8 mouse cellular contexts compared by ENCODE assay signal in the genomic region with DNA sequence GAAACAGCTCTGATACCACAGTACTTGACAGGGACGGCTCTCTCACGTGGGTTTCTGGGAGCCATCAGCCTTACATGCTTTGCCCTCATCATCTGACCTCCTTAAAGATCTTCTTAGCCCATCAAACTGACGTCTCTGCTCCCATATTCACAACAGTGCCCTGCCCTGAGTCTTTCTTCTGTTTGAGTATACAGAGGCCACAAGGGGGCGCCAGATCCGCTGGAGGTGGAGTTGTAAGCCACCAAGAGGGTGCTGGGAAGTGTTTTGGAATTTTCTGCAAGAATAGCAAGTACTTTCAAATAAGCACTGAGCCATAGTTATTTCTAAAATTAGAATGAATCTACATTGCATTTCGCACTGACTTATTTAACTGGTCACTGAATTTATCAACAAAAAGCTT. TPM values are rescaled to one million over a fixed set of nuclear protein-coding genes. Genes with fewer than 3 reads are reported as not detected.
A peak's percentile ranks its signal among the peaks of the same experiment; 100 is the strongest.
DNase-seq lines count a peak whose midpoint lies in the region; ATAC-seq and TF ChIP-seq lines count a peak whose summit lies in the region.

No protein-coding gene starts in this region.

- TF ChIP-seq EP300 in liver, embryonic 14.5 days (IDR thresholded peaks at IDR 0.05; ENCODE audit: low read depth) = no peak

- H3K36me3 ChIP-seq in midbrain, embryonic 14.5 days (ENCODE audit: control insufficient read depth, insufficient read depth, low read length) = no peaks in the 10 kb centered on the region
- no peaks in the 10 kb centered on the region for H3K36me3 ChIP-seq in midbrain, embryonic 11.5 days (ENCODE audit: control insufficient read depth, insufficient read depth, low read length)
- no peaks in the 10 kb centered on the region for H3K36me3 ChIP-seq in liver, embryonic 14.5 days (replicated peaks; ENCODE audit: control insufficient read depth, insufficient read depth, low read depth)

- H3K4me3 ChIP-seq in midbrain, embryonic 14.5 days (replicated peaks; ENCODE audit: low read depth, low read length) = no peak overlapping the region
- no peak overlapping the region for H3K4me3 ChIP-seq in midbrain, embryonic 11.5 days (ENCODE audit: low read depth, low read length)
- H3K4me3 ChIP-seq in liver, embryonic 14.5 days (ENCODE audit: insufficient read depth in 1 of 2, low read depth in 2 of 2, low read length in 2 of 2) = no peak overlapping the region

- 33% methylated on average over 6 of the region's 6 CpGs for WGBS in midbrain, embryonic 14.5 days
- WGBS in midbrain, embryonic 11.5 days = 31% methylated on average over 6 of the region's 6 CpGs
- 28% methylated on average over 6 of the region's 6 CpGs for WGBS in liver, embryonic 14.5 days (ENCODE audit: insufficient replicate concordance)

- no peak overlapping the region for H3K9ac ChIP-seq in midbrain, embryonic 14.5 days (replicated peaks; ENCODE audit: low read length)
- H3K9ac ChIP-seq in midbrain, embryonic 11.5 days (ENCODE audit: low read length) = no peak overlapping the region
- no peak overlapping the region for H3K9ac ChIP-seq in liver, embryonic 14.5 days (replicated peaks)

- no peaks in the 10 kb centered on the region for H3K27me3 ChIP-seq in midbrain, embryonic 14.5 days (ENCODE audit: control insufficient read depth, insufficient read depth, low read length)
- H3K27me3 ChIP-seq in midbrain, embryonic 11.5 days (ENCODE audit: control insufficient read depth, insufficient read depth, low read length) = no peaks in the 10 kb centered on the region
- H3K27me3 ChIP-seq in liver, embryonic 14.5 days (ENCODE audit: control insufficient read depth, insufficient read depth, low read length) = no peaks in the 10 kb centered on the region

- no peaks in the 10 kb centered on the region for H3K4me1 ChIP-seq in midbrain, embryonic 14.5 days (ENCODE audit: control insufficient read depth, insufficient read depth, low read length)
- no peaks in the 10 kb centered on the region for H3K4me1 ChIP-seq in midbrain, embryonic 11.5 days (ENCODE audit: control insufficient read depth, insufficient read depth, low read length)
- H3K4me1 ChIP-seq in liver, embryonic 14.5 days (replicated peaks; ENCODE audit: control insufficient read depth in 2 of 2, insufficient read depth in 2 of 2, low read length in 1 of 2) = no peaks in the 10 kb centered on the region

- peak; percentile 86 for TF ChIP-seq CTCF in liver, embryonic 14.5 days (IDR thresholded peaks at IDR 0.05; ENCODE audit: low read depth)

- no peaks in the 10 kb centered on the region for H3K9me3 ChIP-seq in midbrain, embryonic 14.5 days (ENCODE audit: control insufficient read depth, low read length)
- no peaks in the 10 kb centered on the region; the same call in 1 of the 2 replicates for H3K9me3 ChIP-seq in midbrain, embryonic 11.5 days (ENCODE audit: control insufficient read depth, low read length)
- H3K9me3 ChIP-seq in liver, embryonic 14.5 days (ENCODE audit: control insufficient read depth, low read length) = no peaks in the 10 kb centered on the region

- no peak overlapping the region for H3K27ac ChIP-seq in midbrain, embryonic 14.5 days (replicated peaks; ENCODE audit: low read depth, low read length)
- no peak overlapping the region for H3K27ac ChIP-seq in midbrain, embryonic 11.5 days (ENCODE audit: low read depth, low read length)
- H3K27ac ChIP-seq in liver, embryonic 14.5 days = no peak overlapping the region

- DNase-seq in cerebellum, adult 8-10 months = peak; percentile 19
- peak; percentile 20 for DNase-seq in midbrain, embryonic 14.5 days
- no peak for DNase-seq in midbrain, embryonic 11.5 days (ENCODE audit: low spot score, missing footprints)
- DNase-seq in c-Kit-positive CD71-positive TER-119-positive erythroid progenitor cells, embryonic 14.5 days (ENCODE audit: low spot score) = peak; percentile 58
- peak in 2 of 3 experiments; percentile 29 for DNase-seq in liver, embryonic 14.5 days (ENCODE audit: low read depth in 3 of 3, low spot score in 3 of 3)
- peak; percentile 47 to 79 for DNase-seq in spleen, postnatal 10 days (ENCODE audit: low spot score in 2 of 2)

- ATAC-seq in cerebellum, adult (ENCODE audit: insufficient number of reproducible peaks, low FRiP score, low TSS enrichment) = no peak
- no peak for ATAC-seq in midbrain, embryonic 14.5 days (ENCODE audit: low FRiP score, low TSS enrichment)
- no peak for ATAC-seq in midbrain, embryonic 11.5 days (ENCODE audit: low FRiP score)
- ATAC-seq in liver, embryonic 14.5 days (ENCODE audit: insufficient read depth) = no peak
- ATAC-seq in frontal cortex, adult (ENCODE audit: low TSS enrichment) = no peak

- H3K4me2 ChIP-seq in midbrain, embryonic 14.5 days (ENCODE audit: low read length) = no peak overlapping the region
- H3K4me2 ChIP-seq in midbrain, embryonic 11.5 days = no peak overlapping the region
- H3K4me2 ChIP-seq in liver, embryonic 14.5 days (ENCODE audit: low read depth) = no peak overlapping the region

RNA-seq across cellular contexts. Expression of a gene that starts 9.4 kb away (rescaled TPM):
- 18.1 and 19.0 TPM in 2 replicates for polyA plus RNA-seq in midbrain, embryonic 14.5 days (2014; fragmentation: Nextera tagmentation; extraction: Ambion mirVana)
- polyA plus RNA-seq in midbrain, embryonic 11.5 days (2014; fragmentation: Nextera tagmentation; extraction: Ambion mirVana) = 14.7 and 16.6 TPM in 2 replicates
- polyA plus RNA-seq in liver, embryonic 14.5 days (2012; rRNA removed) = 3.4 and 4.4 TPM in 2 replicates
- 4.7 and 4.9 TPM in 2 replicates for polyA plus RNA-seq in liver, embryonic 14.5 days (2014; fragmentation: Nextera tagmentation; extraction: Ambion mirVana)

RNA-seq across cellular contexts. Expression of a gene that starts 37.4 kb away (rescaled TPM):
- 2.2 and 2.4 TPM in 2 replicates for polyA plus RNA-seq in midbrain, embryonic 14.5 days (2014; fragmentation: Nextera tagmentation; extraction: Ambion mirVana)
- 0.92 and 1.5 TPM in 2 replicates for polyA plus RNA-seq in midbrain, embryonic 11.5 days (2014; fragmentation: Nextera tagmentation; extraction: Ambion mirVana)
- not detected in 2 replicates for polyA plus RNA-seq in liver, embryonic 14.5 days (2012; rRNA removed)
- not detected in 2 replicates for polyA plus RNA-seq in liver, embryonic 14.5 days (2014; fragmentation: Nextera tagmentation; extraction: Ambion mirVana)

RNA-seq across cellular contexts. Expression of a gene that starts 37.5 kb away (rescaled TPM):
- 21.2 and 23.7 TPM in 2 replicates for polyA plus RNA-seq in midbrain, embryonic 14.5 days (2014; fragmentation: Nextera tagmentation; extraction: Ambion mirVana)
- 5.7 and 5.8 TPM in 2 replicates for polyA plus RNA-seq in midbrain, embryonic 11.5 days (2014; fragmentation: Nextera tagmentation; extraction: Ambion mirVana)
- polyA plus RNA-seq in liver, embryonic 14.5 days (2012; rRNA removed) = 0.01 TPM in 2 replicates
- not detected in 2 replicates for polyA plus RNA-seq in liver, embryonic 14.5 days (2014; fragmentation: Nextera tagmentation; extraction: Ambion mirVana)
